ENCODE assay signal across 9 mouse cellular contexts in genomic region chr7:130903505-130904074, GRCm38 (mm10). TPM values are rescaled to one million over a fixed set of nuclear protein-coding genes. Genes with fewer than 3 reads are reported as not detected.
DNase-seq lines count a peak whose midpoint lies in the region; TF ChIP-seq lines count a peak whose summit lies in the region.
"Had no signal": no experiment of that assay in that cellular context is flagged by ENCODE, and none has a peak within 500 bp of the region (broad histone marks: within the 10 kb centered on the region; RNA-seq: fewer than 3 reads in every experiment).

No protein-coding gene starts in this region.

- 0 out of 2 replicates have a peak, but pooled peaks cover 2% of the 10 kb centered on the region for H3K36me3 ChIP-seq in splenic B cell, adult 2 months (ENCODE audit: control insufficient read depth, insufficient read depth, low read length, poor library complexity, severe bottlenecking)

- H3K4me1 ChIP-seq in bone marrow, adult 2 months (ENCODE audit: control insufficient read depth, insufficient read depth, low read length): peaks cover 2% of the 10 kb centered on the region; the same call in 1 of the 2 replicates

- DNase-seq in layer of hippocampus, adult 2 months (ENCODE audit: low spot score in 2 of 2): no peak
- DNase-seq in layer of hippocampus, adult 11-12 months (ENCODE audit: low spot score): no peak
- DNase-seq in lung, postnatal 36 days: peak; percentile 35
- peak; percentile 52 for DNase-seq in splenic B cell, adult 2 months (ENCODE audit: low read depth, low spot score)
- no peak for DNase-seq in cerebellum, postnatal 25 days
- no peak for DNase-seq in cerebellum, adult 18-20 months
- DNase-seq in kidney, postnatal 10 days: no peak
- DNase-seq: forebrain, postnatal 0 days had no signal

- peak overlapping the region; percentile 29; the same call in 1 of the 2 replicates for H3K27ac ChIP-seq in layer of hippocampus, adult 2 months
- H3K27ac ChIP-seq in bone marrow, adult 2 months (ENCODE audit: control insufficient read depth, insufficient read depth, low read depth, low read length, poor library complexity): peak overlapping the region; percentile 55

- 6% methylated on average over 16 of the region's 16 CpGs for WGBS in bone marrow, adult 2 months

- H3K27me3 ChIP-seq in splenic B cell, adult 2 months (ENCODE audit: control insufficient read depth, insufficient read depth, low read length, poor library complexity, severe bottlenecking): no peaks in the 10 kb centered on the region

- 0 out of 2 replicates have a peak, but pooled peaks have one; percentile 33 for TF ChIP-seq POLR2A in bone marrow, adult 2 months (IDR thresholded peaks at IDR 0.05; ENCODE audit: borderline replicate concordance, control insufficient read depth, low read depth, low read length)

- no peak for TF ChIP-seq CTCF in layer of hippocampus, adult 2 months (conservative IDR thresholded peaks at IDR 0.05)
- TF ChIP-seq CTCF in bone marrow, adult 2 months (IDR thresholded peaks at IDR 0.05; ENCODE audit: control insufficient read depth, insufficient read depth, low read length): no peak

- H3K4me3 ChIP-seq in layer of hippocampus, adult 2 months: no peak overlapping the region; the same call in 1 of the 2 replicates
- H3K4me3 ChIP-seq in bone marrow, adult 2 months (replicated peaks; ENCODE audit: control insufficient read depth, low read depth, low read length): peak overlapping the region; percentile 64

RNA-seq across cellular contexts. Expression of gene Htra1, which starts 32.3 kb away (rescaled TPM):
- total RNA-seq in layer of hippocampus, adult 2 months (2021): 100 to 1,000 TPM; 239 to 255 TPM
- polyA plus RNA-seq in bone marrow, adult 2 months (2011; ENCODE audit: insufficient read depth, insufficient read length, low replicate concordance, missing spikeins): 1.6 and 11.5 TPM in 2 replicates

RNA-seq across cellular contexts. Expression of gene Plekha1, which starts 38.0 kb away (rescaled TPM):
- 10 to 100 TPM; 87.1 to 91.2 TPM for total RNA-seq in layer of hippocampus, adult 2 months (2021)
- polyA plus RNA-seq in bone marrow, adult 2 months (2011; ENCODE audit: insufficient read depth, insufficient read length, low replicate concordance, missing spikeins): 3.5 and 13.4 TPM in 2 replicates

Comparison
In these comparisons a context has a peak if more than half of its experiments do, and no peak if none do; other contexts are left out.
1. DNase-seq: peak in lung, postnatal 36 days (single experiment) and splenic B cell, adult 2 months (single experiment); none in layer of hippocampus, adult 2 months (0 of 2), layer of hippocampus, adult 11-12 months (single experiment), cerebellum, postnatal 25 days (0 of 2), cerebellum, adult 18-20 months (0 of 2) and kidney, postnatal 10 days (single experiment).